Mouse (Mus musculus) heart, embryonic 12.5 days (tissue): ENCODE data around the gene Slc24a1. TPM values are rescaled to one million over a fixed set of nuclear protein-coding genes. Genes with fewer than 3 reads are reported as not detected.

ENCODE experiments used
- ATAC-seq: fragments of 200-750 bp; cut with Nextera tagmentation; 2 replicates; pipeline ENCODE4 v1.8.0; 2017; ENCODE audit warnings: moderate TSS enrichment, moderate library complexity; ENCODE audit not compliant: insufficient number of reproducible peaks, low FRiP score
- H3K27ac ChIP-seq: fragments of 300-500 bp; sonication (generic); 2 replicates; pipeline ENCODE4 v1.5.1; 2016; ENCODE audit warnings: mild to moderate bottlenecking, moderate library complexity; ENCODE audit not compliant: poor library complexity, severe bottlenecking
- H3K27me3 ChIP-seq: fragments of 300-500 bp; sonication (generic); replicated peaks from 2 replicates; pipeline ENCODE4 v1.6.1; 2016; ENCODE audit warnings: mild to moderate bottlenecking, moderate library complexity
- H3K36me3 ChIP-seq: fragments of 300-500 bp; sonication (generic); 2 replicates; pipeline ENCODE4 v1.6.1; 2016; ENCODE audit warnings: mild to moderate bottlenecking, moderate library complexity
- H3K4me1 ChIP-seq: fragments of 300-500 bp; sonication (generic); replicated peaks from 2 replicates; pipeline ENCODE4 v1.6.1; 2016; ENCODE audit warnings: mild to moderate bottlenecking
- H3K4me2 ChIP-seq: fragments of 300-500 bp; sonication (generic); 2 replicates; pipeline ENCODE4 v1.6.1; 2016; ENCODE audit warnings: mild to moderate bottlenecking, moderate library complexity
- H3K4me3 ChIP-seq: fragments of 300-500 bp; sonication (generic); 2 replicates; pipeline ENCODE4 v1.5.1; 2016; ENCODE audit warnings: mild to moderate bottlenecking
- H3K9ac ChIP-seq: fragments of 300-500 bp; sonication (generic); 2 replicates; pipeline ENCODE4 v1.6.1; 2016; ENCODE audit warnings: mild to moderate bottlenecking, moderate library complexity
- H3K9me3 ChIP-seq: fragments of 300-500 bp; sonication (generic); replicated peaks from 2 replicates; pipeline ENCODE4 v1.6.1; 2016; ENCODE audit warnings: mild to moderate bottlenecking, moderate library complexity
- WGBS: fragments of 180-500 bp; shearing (Covaris S2); methylation state at CpG from one replicate; pipeline ENCODE4 v1.1.7; 2016; 5-methylcytosine and 5-hydroxymethylcytosine counted together
- polyA plus RNA-seq: library from polyadenylated mRNA; unstranded; fragments of >200 nt; fragmentation: Nextera tagmentation; extraction: Ambion mirVana; gene quantifications from 2 replicates; pipeline ENCODE4 v1.2.1, GENCODE M21; 2016

The Slc24a1 gene
- polyA plus RNA-seq, 1 experiment from 2014 or later = 0.05 TPM

GRCm38 (mm10) chr9:64957276-64957675, 5.9 kb upstream of the Slc24a1 start:
- H3K4me2 ChIP-seq = no peak overlapping the region
- peaks cover 13% of the 10 kb centered on the region for H3K27me3 ChIP-seq
- peaks cover under 1% of the 10 kb centered on the region for H3K36me3 ChIP-seq
- WGBS = 79% methylated on average over 3 of the region's 3 CpGs
- H3K9me3 ChIP-seq = no peaks in the 10 kb centered on the region
- H3K9ac ChIP-seq = no peak overlapping the region
- H3K4me3 ChIP-seq = no peak overlapping the region
- H3K27ac ChIP-seq = no peak overlapping the region
- peaks cover 20% of the 10 kb centered on the region for H3K4me1 ChIP-seq
- ATAC-seq = no peak

GRCm38 (mm10) chr9:64956337-64956736, 4.9 kb upstream of the Slc24a1 start:
- H3K36me3 ChIP-seq = no peaks in the 10 kb centered on the region
- no peaks in the 10 kb centered on the region for H3K9me3 ChIP-seq
- H3K27me3 ChIP-seq = peaks cover 21% of the 10 kb centered on the region
- 24% methylated on average over 12 of the region's 12 CpGs for WGBS
- ATAC-seq = no peak
- H3K9ac ChIP-seq = no peak overlapping the region
- peak overlapping the region; percentile 6; the same call in 1 of the 2 replicates for H3K27ac ChIP-seq
- H3K4me3 ChIP-seq = no peak overlapping the region
- peak overlapping the region; percentile 10 for H3K4me2 ChIP-seq
- peaks cover 14% of the 10 kb centered on the region for H3K4me1 ChIP-seq

DNA sequence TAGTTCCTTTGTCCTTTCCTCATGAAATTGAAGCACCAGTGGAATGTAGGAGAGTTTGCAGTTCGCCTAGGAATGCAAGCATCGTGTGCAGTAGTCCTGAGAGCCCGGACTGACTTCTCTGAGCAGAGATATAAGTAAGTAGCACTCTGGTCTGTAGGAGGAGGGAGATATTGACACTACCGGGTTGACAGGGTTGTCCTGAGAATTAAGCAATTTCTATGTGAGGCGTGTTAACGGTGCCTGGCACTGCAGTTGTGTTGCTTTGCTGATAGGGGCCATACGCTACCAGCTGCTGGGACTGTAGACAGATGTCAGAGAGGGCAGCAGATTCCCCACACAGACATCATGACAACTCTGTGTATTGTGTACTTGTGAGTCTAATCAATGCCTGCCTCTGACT, 1.8 kb upstream of the Slc24a1 start:
- no peak for ATAC-seq
- Histone ChIP-seq H3K4me1 (0 out of 2 replicates have a peak, but pooled peaks cover 6% of the 10 kb centered on the region), H3K9ac (no peak overlapping the region), H3K4me2 (no peak overlapping the region), H3K4me3 (no peak overlapping the region), H3K27me3 (peaks cover 51% of the 10 kb centered on the region), H3K27ac (no peak overlapping the region), H3K36me3 (no peaks in the 10 kb centered on the region), H3K9me3 (no peaks in the 10 kb centered on the region)
- WGBS = 40% methylated on average over 7 of the region's 7 CpGs

- Histone ChIP-seq H3K27ac (no peak overlapping the region), H3K27me3 (peaks cover 54% of the 10 kb centered on the region), H3K4me1 (peaks cover 6% of the 10 kb centered on the region; the same call in 1 of the 2 replicates), H3K36me3 (no peaks in the 10 kb centered on the region), H3K9me3 (no peaks in the 10 kb centered on the region), H3K4me3 (no peak overlapping the region), H3K9ac (no peak overlapping the region), H3K4me2 (no peak overlapping the region)
- no peak for ATAC-seq
- WGBS = 16% methylated on average over 5 of the region's 5 CpGs
Measured at GRCm38 (mm10) chr9:64952055-64952454, 648 bp upstream of the Slc24a1 start.

- Histone ChIP-seq H3K27me3 (peaks cover 60% of the 10 kb centered on the region), H3K4me2 (no peak overlapping the region), H3K4me1 (peaks cover 16% of the 10 kb centered on the region), H3K4me3 (no peak overlapping the region), H3K9me3 (no peaks in the 10 kb centered on the region), H3K27ac (no peak overlapping the region), H3K36me3 (no peaks in the 10 kb centered on the region), H3K9ac (no peak overlapping the region)
- WGBS = 71% methylated on average over 9 of the region's 9 CpGs
- no peak for ATAC-seq
Measured at GRCm38 (mm10) chr9:64947483-64948095, 3.8 kb downstream of the Slc24a1 start.

- 31% methylated on average over 11 of the region's 11 CpGs for WGBS
- no peak for ATAC-seq
Measured at GRCm38 (mm10) chr9:64943997-64944396, 7.4 kb downstream of the Slc24a1 start.

DNA sequence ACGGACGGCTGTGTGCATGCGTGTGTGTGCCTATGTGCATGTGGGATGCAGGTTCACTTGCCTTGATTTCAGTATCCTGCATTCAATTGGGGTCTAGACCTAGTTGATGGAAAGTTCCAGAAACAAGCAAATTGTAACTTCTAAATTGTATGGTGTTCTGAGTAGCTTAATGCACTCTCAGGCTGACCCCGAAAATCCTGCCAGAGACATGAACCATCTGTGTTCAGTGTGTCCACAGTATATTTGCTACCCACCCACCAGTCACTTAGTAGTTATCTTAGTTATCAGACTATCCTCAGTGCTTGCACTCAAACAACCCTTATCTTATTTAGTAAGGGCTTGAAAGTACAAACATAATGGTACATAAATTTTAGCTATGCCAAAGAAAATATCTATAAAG, 9.8 kb downstream of the Slc24a1 start:
- H3K4me1 ChIP-seq = peaks cover 45% of the 10 kb centered on the region
- WGBS = 78% methylated on average over 4 of the region's 4 CpGs
- no peaks in the 10 kb centered on the region for H3K36me3 ChIP-seq
- peak overlapping the region; percentile 38 for H3K27ac ChIP-seq
- no peak for ATAC-seq
- H3K9ac ChIP-seq = no peak overlapping the region
- no peak overlapping the region for H3K4me2 ChIP-seq
- H3K4me3 ChIP-seq = no peak overlapping the region
- H3K27me3 ChIP-seq = peaks cover 22% of the 10 kb centered on the region
- no peaks in the 10 kb centered on the region for H3K9me3 ChIP-seq

More at GRCm38 (mm10) chr9:64943997-64944396, 7.4 kb downstream of the Slc24a1 start:
- H3K4me1 ChIP-seq = peaks cover 34% of the 10 kb centered on the region
- H3K9me3 ChIP-seq = no peaks in the 10 kb centered on the region
- no peak overlapping the region for H3K27ac ChIP-seq
- no peak overlapping the region for H3K4me3 ChIP-seq
- 0 out of 2 replicates have a peak overlapping the region, but pooled peaks have one; percentile 3 for H3K4me2 ChIP-seq
- H3K36me3 ChIP-seq = no peaks in the 10 kb centered on the region
- H3K27me3 ChIP-seq = peaks cover 33% of the 10 kb centered on the region
- H3K9ac ChIP-seq = peak overlapping the region; percentile 35; the same call in 1 of the 2 replicates

DNA sequence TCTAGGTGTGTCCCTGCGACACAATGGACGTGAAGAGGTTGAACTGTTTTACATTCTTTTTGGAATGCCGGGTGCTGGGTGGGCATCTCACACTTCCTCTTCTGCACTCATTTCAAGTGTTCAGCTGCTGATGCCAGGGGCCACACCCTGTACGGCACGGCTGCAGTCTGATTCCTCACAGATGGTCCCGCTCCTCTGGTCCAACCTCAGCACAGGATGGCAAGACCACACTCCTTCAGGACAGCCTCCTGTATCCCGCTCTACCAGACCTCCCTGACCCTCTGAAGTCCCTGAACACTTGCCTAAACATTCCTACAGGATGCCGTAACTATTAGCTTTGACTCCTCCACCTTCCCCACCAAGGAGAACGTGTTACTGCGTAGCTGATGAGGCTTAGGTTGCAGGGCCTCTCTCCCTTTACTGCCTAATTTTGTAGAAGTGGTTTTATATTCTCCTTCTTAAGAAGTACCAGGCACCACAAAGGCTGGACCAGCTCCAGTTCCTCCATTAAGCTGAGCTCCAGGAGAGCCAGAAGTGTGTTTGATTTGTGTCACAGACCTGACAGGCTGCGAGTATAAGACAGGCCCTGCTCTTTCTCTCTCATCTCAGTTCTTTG, 10.6 kb downstream of the Slc24a1 start:
- WGBS = 58% methylated on average over 11 of the region's 11 CpGs

DNA sequence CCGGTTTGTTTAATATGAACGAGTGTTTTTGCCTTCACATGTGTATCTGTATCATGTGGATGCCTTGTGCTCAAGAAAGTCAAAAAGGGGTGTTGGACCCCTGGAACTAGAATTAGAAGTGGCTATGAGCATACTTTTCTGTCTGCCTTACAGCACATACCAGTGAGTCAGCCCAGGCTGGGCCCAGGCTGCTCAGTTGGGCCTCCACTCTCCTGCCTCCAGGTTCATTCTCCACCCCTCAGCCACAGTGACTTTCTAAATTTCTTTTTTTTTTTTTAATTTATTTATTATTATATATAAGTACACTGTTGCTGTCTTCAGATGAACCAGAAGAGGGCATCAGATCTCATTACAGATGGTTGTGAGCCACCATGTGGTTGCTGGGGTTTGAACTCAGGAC, 11.6 kb downstream of the Slc24a1 start:
- Histone ChIP-seq H3K4me1 (peaks cover 48% of the 10 kb centered on the region), H3K9me3 (no peaks in the 10 kb centered on the region), H3K4me3 (no peak overlapping the region), H3K9ac (no peak overlapping the region), H3K4me2 (no peak overlapping the region), H3K27me3 (peaks cover 16% of the 10 kb centered on the region), H3K27ac (no peak overlapping the region), H3K36me3 (no peaks in the 10 kb centered on the region)
- WGBS = 87% methylated on average over 2 of the region's 2 CpGs
- ATAC-seq = no peak

More for the DNA sequence above, 10.6 kb downstream of the Slc24a1 start:
- Histone ChIP-seq H3K4me3 (no peak overlapping the region), H3K36me3 (no peaks in the 10 kb centered on the region), H3K4me2 (no peak overlapping the region), H3K9ac (no peak overlapping the region), H3K27ac (peak overlapping the region; percentile 38), H3K27me3 (peaks cover 22% of the 10 kb centered on the region), H3K4me1 (peaks cover 45% of the 10 kb centered on the region), H3K9me3 (no peaks in the 10 kb centered on the region)
- no peak for ATAC-seq

DNA sequence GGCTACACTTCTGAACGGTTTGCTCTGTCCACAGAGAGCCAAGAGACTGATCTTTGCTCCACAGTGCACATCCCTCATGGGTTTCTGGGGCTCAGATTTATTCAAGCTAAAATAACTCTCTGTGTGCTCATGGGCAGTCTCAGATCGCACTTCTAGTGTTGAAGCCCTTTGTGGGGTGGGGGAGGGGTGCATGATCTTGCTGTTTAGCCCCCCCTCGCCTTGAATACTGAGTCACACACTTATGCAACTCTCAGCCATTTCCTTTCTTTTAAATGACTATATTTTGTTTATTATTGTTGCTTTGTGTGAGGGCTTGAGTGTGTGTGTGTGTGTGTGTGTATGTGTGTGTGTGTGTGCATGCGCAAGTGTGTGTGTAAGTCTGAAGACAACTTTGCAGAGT, 12.1 kb downstream of the Slc24a1 start:
- H3K27ac ChIP-seq = no peak overlapping the region
- 48% methylated on average over 4 of the region's 4 CpGs for WGBS
- no peaks in the 10 kb centered on the region for H3K9me3 ChIP-seq
- H3K36me3 ChIP-seq = no peaks in the 10 kb centered on the region
- no peak for ATAC-seq
- H3K4me1 ChIP-seq = peaks cover 53% of the 10 kb centered on the region
- peaks cover 10% of the 10 kb centered on the region for H3K27me3 ChIP-seq
- no peak overlapping the region for H3K4me3 ChIP-seq
- no peak overlapping the region for H3K9ac ChIP-seq
- no peak overlapping the region for H3K4me2 ChIP-seq

- H3K36me3 ChIP-seq = no peaks in the 10 kb centered on the region
- no peak overlapping the region for H3K27ac ChIP-seq
- ATAC-seq = no peak
- WGBS = 27% methylated on average over 5 of the region's 5 CpGs
- H3K4me1 ChIP-seq = peaks cover 55% of the 10 kb centered on the region
- no peaks in the 10 kb centered on the region for H3K9me3 ChIP-seq
- no peak overlapping the region for H3K9ac ChIP-seq
- H3K27me3 ChIP-seq = peaks cover 6% of the 10 kb centered on the region
- H3K4me3 ChIP-seq = no peak overlapping the region
- H3K4me2 ChIP-seq = no peak overlapping the region
Measured at GRCm38 (mm10) chr9:64938535-64938934, 12.9 kb downstream of the Slc24a1 start.
